Mouse (Mus musculus) limb, embryonic 13.5 days (tissue): ENCODE results near the gene Chit1. TPM values are rescaled to one million over a fixed set of nuclear protein-coding genes. Genes with fewer than 3 reads are reported as not detected.

Experiments
- ATAC-seq: fragments of 200-750 bp; cut with Nextera tagmentation; 2 replicates; pipeline ENCODE4 v1.8.0; 2017; ENCODE audit warnings: low read depth, moderate number of reproducible peaks, moderate TSS enrichment; ENCODE audit not compliant: low FRiP score
- H3K27ac ChIP-seq: fragments of 300-500 bp; sonication (generic); 2 replicates; pipeline ENCODE4 v1.5.1; 2015; ENCODE audit warnings: inconsistent platforms, mild to moderate bottlenecking, moderate library complexity
- H3K27me3 ChIP-seq: fragments of 300-500 bp; sonication (generic); 2 replicates; pipeline ENCODE4 v1.6.1; 2015; ENCODE audit warnings: mild to moderate bottlenecking, inconsistent platforms
- H3K36me3 ChIP-seq: fragments of 300-500 bp; sonication (generic); 2 replicates; pipeline ENCODE4 v1.6.1; 2015; ENCODE audit warnings: inconsistent platforms, mild to moderate bottlenecking, moderate library complexity
- H3K4me1 ChIP-seq: fragments of 300-500 bp; sonication (generic); 2 replicates; pipeline ENCODE4 v1.6.1; 2015; ENCODE audit warnings: inconsistent platforms
- H3K4me2 ChIP-seq: fragments of 300-500 bp; sonication (generic); replicated peaks from 2 replicates; pipeline ENCODE4 v1.6.1; 2015; ENCODE audit warnings: inconsistent platforms, mild to moderate bottlenecking, moderate library complexity
- H3K4me3 ChIP-seq: fragments of 300-500 bp; sonication (generic); 2 replicates; pipeline ENCODE4 v1.5.1; 2015; ENCODE audit warnings: moderate library complexity, mild to moderate bottlenecking, inconsistent platforms
- H3K9ac ChIP-seq: fragments of 300-500 bp; sonication (generic); 2 replicates; pipeline ENCODE4 v1.6.1; 2015; ENCODE audit warnings: mild to moderate bottlenecking, inconsistent platforms
- H3K9me3 ChIP-seq: fragments of 300-500 bp; sonication (generic); 2 replicates; pipeline ENCODE4 v1.6.1; 2016; ENCODE audit warnings: inconsistent platforms
- WGBS: fragments of 180-500 bp; shearing (Covaris S2); methylation state at CpG from one replicate; pipeline ENCODE4 v1.1.7; 2015; 5-methylcytosine and 5-hydroxymethylcytosine counted together
- polyA plus RNA-seq: library from polyadenylated mRNA; unstranded; fragments of >200 nt; fragmentation: Nextera tagmentation; extraction: Ambion mirVana; gene quantifications from 2 replicates; pipeline ENCODE4 v1.2.1, GENCODE M21; 2015

Chit1 gene
- polyA plus RNA-seq, 1 experiment from 2014 or later: 0.17 TPM

DNA sequence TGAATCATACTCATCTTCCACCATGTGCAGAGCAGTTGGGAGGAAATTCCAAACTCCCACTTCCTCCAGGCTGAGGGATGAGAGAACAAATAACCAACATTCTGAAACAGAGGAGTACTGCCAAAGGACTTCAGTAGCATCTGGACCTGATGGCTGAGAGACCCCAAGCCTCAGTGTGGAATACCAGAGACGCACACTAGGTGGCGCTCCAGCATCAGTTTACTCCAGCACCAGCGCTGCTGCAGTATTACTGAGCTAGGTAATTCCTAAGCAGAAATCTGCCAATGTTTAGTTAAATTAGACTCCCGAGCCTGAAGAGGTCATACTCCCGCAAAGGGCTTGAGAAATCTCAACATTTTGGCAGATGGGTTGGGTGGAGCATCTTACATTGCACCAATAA lies 9.1 kb downstream of the Chit1 start:
- H3K4me2 ChIP-seq: no peak overlapping the region
- H3K9me3 ChIP-seq: no peaks in the 10 kb centered on the region
- no peaks in the 10 kb centered on the region for H3K36me3 ChIP-seq
- no peaks in the 10 kb centered on the region for H3K4me1 ChIP-seq
- no peak overlapping the region for H3K27ac ChIP-seq
- no peak overlapping the region for H3K9ac ChIP-seq
- no peak overlapping the region for H3K4me3 ChIP-seq
- 6% methylated on average over 5 of the region's 5 CpGs for WGBS
- H3K27me3 ChIP-seq: no peaks in the 10 kb centered on the region
- peak; percentile 80; the same call in 1 of the 2 replicates for ATAC-seq

DNA sequence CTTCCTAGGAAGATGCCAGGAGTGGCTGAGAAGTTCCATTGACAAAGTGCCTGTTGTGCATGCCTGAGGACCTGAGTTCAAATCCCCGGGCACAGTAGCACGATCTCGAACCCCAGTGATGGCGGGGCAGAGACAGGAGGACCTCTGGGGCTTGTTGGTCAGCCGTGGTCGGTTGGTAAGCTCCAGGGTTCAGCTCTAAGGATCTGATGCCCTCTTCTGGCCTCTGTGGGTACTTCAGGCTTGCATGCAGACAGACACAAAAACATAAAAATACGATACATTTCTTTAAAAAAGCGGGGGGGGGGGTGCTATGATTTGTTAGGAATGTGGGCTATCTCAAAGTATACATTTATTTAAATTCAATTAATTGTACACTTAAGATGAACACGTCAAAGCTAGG lies 11.2 kb downstream of the Chit1 start:
- Histone ChIP-seq H3K4me1 (no peaks in the 10 kb centered on the region), H3K9ac (no peak overlapping the region), H3K27ac (no peak overlapping the region), H3K9me3 (no peaks in the 10 kb centered on the region), H3K27me3 (no peaks in the 10 kb centered on the region), H3K4me2 (no peak overlapping the region), H3K36me3 (no peaks in the 10 kb centered on the region), H3K4me3 (no peak overlapping the region)
- ATAC-seq: no peak
- WGBS: 57% methylated on average over 9 of the region's 9 CpGs

DNA sequence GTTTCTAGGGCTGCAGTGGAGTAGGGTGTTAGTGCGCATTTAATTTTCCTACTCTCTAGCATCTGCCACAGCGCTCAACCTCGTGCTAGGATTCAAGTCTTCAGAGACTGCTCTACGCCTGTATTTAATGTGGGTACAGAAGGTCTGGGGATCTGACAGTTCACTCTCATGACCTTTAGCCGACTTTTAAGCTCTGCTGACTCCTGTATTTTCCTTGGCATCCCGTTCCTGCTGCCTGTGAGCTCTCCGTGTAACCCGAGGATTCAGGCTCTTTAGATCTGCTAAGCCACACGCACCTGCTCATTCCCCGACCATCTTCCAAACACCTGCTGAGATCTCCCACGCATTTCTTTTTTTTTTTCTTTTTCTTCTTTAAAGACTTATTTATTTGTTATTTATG lies 22.3 kb downstream of the Chit1 start:
- ATAC-seq: no peak
- 53% methylated on average over 11 of the region's 11 CpGs for WGBS

DNA sequence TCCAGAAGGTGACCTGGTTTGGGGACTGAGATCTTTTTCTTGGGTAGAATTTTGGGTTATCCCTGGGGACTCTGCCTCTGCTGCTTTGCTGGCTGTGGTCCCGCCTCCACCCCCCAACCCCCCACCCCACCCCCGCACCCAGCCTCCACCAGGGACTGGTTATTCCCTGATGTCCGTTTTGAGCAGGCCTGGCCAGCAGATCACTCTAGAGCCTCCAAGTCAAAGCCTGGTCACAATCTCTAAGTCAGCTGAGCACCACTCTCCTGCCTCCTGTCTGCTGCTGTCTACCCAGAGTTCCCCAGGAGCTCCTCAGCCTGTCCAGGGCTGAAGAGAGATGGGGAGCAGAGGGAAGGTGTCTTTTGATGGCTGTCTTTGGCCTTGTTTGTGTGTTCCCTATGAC lies 25.3 kb downstream of the Chit1 start:
- Histone ChIP-seq H3K27ac (no peak overlapping the region), H3K9me3 (no peaks in the 10 kb centered on the region), H3K36me3 (no peaks in the 10 kb centered on the region), H3K4me3 (no peak overlapping the region), H3K4me1 (no peaks in the 10 kb centered on the region), H3K9ac (no peak overlapping the region), H3K4me2 (no peak overlapping the region), H3K27me3 (no peaks in the 10 kb centered on the region)
- WGBS: 63% methylated on average over 3 of the region's 3 CpGs
- no peak for ATAC-seq

More for the DNA sequence above, 22.3 kb downstream of the Chit1 start:
- Histone ChIP-seq H3K9ac (no peak overlapping the region), H3K4me2 (no peak overlapping the region), H3K27ac (no peak overlapping the region), H3K27me3 (no peaks in the 10 kb centered on the region), H3K9me3 (0 out of 2 replicates have a peak, but pooled peaks cover 8% of the 10 kb centered on the region), H3K4me3 (no peak overlapping the region), H3K4me1 (no peaks in the 10 kb centered on the region), H3K36me3 (no peaks in the 10 kb centered on the region)

DNA sequence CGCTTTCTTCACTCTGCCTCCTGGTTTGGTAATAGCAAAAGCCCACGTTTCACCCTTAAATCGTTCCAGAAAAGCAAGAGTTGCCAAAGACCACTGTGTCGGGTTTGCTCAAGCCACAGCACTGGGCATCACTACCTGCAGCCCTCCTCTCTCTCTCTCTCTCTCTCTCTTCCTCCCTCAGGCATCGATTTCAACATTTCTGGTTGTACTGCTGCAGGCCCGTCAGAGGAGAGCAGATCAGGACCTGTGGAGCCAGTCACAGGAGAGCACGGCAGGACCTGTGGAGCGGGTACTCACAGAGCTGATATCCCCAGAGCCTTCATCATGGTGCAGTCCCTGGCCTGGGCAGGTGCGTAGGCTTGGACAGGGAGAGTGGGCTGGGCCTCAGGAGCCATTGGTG lies 27.4 kb downstream of the Chit1 start:
- ATAC-seq: no peak
- Histone ChIP-seq H3K4me2 (no peak overlapping the region), H3K4me1 (no peaks in the 10 kb centered on the region), H3K9me3 (no peaks in the 10 kb centered on the region), H3K9ac (no peak overlapping the region), H3K36me3 (no peaks in the 10 kb centered on the region), H3K4me3 (no peak overlapping the region), H3K27ac (no peak overlapping the region), H3K27me3 (no peaks in the 10 kb centered on the region)
- 80% methylated on average over 9 of the region's 9 CpGs for WGBS

DNA sequence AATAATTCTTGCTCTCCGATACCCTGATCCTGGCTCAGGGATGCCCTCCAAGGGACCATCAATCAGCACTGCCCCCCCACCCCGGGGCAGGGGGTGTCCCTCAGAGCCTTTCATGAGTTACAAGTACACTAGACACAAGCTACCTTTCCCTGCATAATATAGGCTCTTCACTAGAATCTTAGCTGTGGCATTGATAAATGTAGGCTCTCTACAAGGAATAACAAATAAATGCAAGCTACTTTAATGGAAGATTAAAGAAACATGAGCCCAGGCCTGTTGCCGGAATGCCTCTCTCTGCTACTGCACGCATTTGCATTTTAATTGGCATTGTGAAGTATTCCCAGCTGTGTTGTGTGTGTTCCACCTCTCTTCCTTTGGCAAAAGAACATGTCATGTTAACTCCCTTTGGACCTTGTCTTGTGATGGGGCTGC lies 31.3 kb downstream of the Chit1 start:
- Histone ChIP-seq H3K9me3 (no peaks in the 10 kb centered on the region), H3K27ac (no peak overlapping the region), H3K36me3 (no peaks in the 10 kb centered on the region), H3K4me3 (no peak overlapping the region), H3K4me2 (no peak overlapping the region), H3K27me3 (no peaks in the 10 kb centered on the region), H3K4me1 (0 out of 2 replicates have a peak, but pooled peaks cover 4% of the 10 kb centered on the region), H3K9ac (no peak overlapping the region)
- 52% methylated on average over 4 of the region's 4 CpGs for WGBS
- no peak for ATAC-seq

DNA sequence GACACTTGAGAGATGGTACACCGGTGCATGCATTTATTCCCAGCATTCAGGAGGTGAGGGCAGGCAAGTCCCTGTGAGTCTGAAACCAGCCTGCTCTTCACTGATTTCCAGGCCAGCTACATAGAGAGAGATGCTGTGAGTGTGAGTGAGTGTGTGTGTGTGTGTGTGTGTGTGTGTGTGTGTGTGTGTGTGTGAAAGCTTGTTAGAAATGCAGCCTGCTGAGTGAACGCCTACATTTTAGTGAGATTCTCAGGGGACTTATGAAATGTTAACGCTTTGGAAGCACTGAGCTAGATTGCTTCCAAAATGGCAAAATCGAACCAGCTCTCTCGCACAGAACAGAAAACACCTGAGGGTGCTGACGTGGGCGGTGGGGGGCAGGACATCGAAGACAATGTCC lies 35.0 kb downstream of the Chit1 start:
- no peak for ATAC-seq
- Histone ChIP-seq H3K4me3 (no peak overlapping the region), H3K4me1 (0 out of 2 replicates have a peak, but pooled peaks cover 4% of the 10 kb centered on the region), H3K4me2 (no peak overlapping the region), H3K27ac (no peak overlapping the region; the same call in 1 of the 2 replicates), H3K9me3 (no peaks in the 10 kb centered on the region), H3K9ac (no peak overlapping the region), H3K27me3 (0 out of 2 replicates have a peak, but pooled peaks cover 3% of the 10 kb centered on the region), H3K36me3 (no peaks in the 10 kb centered on the region)
- 70% methylated on average over 8 of the region's 8 CpGs for WGBS

DNA sequence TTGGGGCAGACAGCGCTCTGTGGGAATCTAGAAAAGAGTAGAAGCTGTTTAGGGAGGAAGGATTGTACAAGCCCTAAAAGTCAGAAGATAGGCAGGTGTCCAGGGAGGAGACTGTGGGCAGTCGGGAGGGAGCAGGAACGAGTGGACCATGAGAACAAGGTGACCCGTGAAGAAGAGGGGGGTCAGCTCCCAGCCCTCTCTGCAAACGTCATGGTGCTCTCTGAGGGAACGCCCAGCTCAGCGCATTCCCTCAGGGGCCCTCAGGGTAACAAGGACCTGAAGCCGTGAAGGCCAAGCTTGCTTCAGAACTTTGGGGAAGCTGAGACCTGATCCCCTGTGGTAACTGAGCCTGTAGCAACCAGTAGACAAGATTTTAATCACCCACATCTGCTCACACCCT lies 39.0 kb downstream of the Chit1 start:
- Histone ChIP-seq H3K4me1 (0 out of 2 replicates have a peak, but pooled peaks cover 4% of the 10 kb centered on the region), H3K27me3 (0 out of 2 replicates have a peak, but pooled peaks cover 3% of the 10 kb centered on the region), H3K9me3 (peaks cover 4% of the 10 kb centered on the region; the same call in 1 of the 2 replicates), H3K4me2 (no peak overlapping the region), H3K4me3 (no peak overlapping the region), H3K27ac (no peak overlapping the region), H3K9ac (no peak overlapping the region), H3K36me3 (no peaks in the 10 kb centered on the region)
- ATAC-seq: no peak
- 48% methylated on average over 8 of the region's 8 CpGs for WGBS

DNA sequence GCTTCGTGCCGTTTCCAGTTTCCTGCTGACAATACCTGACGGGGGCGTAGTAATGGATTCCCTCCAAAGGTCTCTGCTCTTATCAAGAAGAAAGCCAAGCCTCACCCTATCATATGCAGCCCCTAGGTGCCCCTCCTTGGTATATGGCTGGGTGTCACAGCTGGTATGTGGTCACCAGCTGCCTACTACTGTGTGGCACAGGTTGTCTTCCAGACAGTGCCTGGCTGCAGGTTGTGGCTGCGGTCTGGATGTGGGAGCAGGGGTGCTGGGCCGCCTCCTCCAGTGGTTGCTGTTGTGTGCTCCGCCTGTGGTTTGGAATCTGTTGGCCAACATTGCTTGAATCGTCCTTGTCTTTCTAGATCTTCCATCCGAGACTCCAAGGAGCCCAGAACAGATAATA lies 39.7 kb downstream of the Chit1 start:
- WGBS: 92% methylated on average over 9 of the region's 9 CpGs
- no peak for ATAC-seq
- Histone ChIP-seq H3K9ac (no peak overlapping the region), H3K4me3 (no peak overlapping the region), H3K4me1 (0 out of 2 replicates have a peak, but pooled peaks cover 3% of the 10 kb centered on the region), H3K27me3 (0 out of 2 replicates have a peak, but pooled peaks cover 3% of the 10 kb centered on the region), H3K27ac (no peak overlapping the region), H3K36me3 (no peaks in the 10 kb centered on the region), H3K4me2 (no peak overlapping the region), H3K9me3 (peaks cover 6% of the 10 kb centered on the region; the same call in 1 of the 2 replicates)

DNA sequence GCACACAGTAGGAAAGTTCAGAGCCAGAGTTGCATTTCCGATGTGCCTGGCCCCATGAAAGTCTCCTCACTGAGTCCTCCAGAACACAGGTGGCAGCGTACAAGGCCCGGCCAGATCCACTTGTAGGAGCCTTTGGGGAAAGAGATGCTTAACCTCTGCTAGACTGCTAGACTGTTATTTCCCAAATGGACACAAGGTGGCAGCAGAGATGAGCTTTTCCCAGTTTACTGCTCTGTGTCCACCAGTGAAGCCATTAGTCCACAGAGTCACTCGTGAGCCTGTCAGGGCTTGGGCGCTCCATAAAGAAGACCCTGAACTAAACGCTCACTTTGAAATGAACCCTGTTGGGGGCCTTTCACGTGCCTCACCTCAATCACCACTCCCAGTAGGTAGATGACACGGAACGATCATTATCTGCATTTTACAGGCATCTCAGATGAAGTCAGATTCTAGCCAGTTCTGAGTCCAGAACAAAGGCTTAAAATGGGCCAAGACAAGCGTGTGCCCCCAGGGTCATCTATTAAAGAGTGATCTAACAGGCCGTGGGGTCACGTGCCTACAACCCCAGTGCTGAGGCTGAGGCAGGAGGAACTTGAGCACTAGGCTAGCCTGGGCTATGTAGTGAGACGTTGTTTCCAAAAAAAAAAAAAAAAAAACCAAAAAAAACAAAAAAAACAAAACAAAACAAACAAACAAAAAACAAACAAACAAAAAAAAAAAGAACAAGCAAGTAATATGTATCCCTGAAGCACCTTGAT lies 40.8 kb downstream of the Chit1 start:
- Histone ChIP-seq H3K27ac (no peak overlapping the region), H3K4me3 (no peak overlapping the region), H3K9me3 (peaks cover 6% of the 10 kb centered on the region; the same call in 1 of the 2 replicates), H3K36me3 (no peaks in the 10 kb centered on the region), H3K4me2 (no peak overlapping the region), H3K27me3 (0 out of 2 replicates have a peak, but pooled peaks cover 3% of the 10 kb centered on the region), H3K9ac (no peak overlapping the region), H3K4me1 (no peaks in the 10 kb centered on the region)
- 33% methylated on average over 13 of the region's 13 CpGs for WGBS
- ATAC-seq: peak; percentile 83; the same call in 1 of the 2 replicates

DNA sequence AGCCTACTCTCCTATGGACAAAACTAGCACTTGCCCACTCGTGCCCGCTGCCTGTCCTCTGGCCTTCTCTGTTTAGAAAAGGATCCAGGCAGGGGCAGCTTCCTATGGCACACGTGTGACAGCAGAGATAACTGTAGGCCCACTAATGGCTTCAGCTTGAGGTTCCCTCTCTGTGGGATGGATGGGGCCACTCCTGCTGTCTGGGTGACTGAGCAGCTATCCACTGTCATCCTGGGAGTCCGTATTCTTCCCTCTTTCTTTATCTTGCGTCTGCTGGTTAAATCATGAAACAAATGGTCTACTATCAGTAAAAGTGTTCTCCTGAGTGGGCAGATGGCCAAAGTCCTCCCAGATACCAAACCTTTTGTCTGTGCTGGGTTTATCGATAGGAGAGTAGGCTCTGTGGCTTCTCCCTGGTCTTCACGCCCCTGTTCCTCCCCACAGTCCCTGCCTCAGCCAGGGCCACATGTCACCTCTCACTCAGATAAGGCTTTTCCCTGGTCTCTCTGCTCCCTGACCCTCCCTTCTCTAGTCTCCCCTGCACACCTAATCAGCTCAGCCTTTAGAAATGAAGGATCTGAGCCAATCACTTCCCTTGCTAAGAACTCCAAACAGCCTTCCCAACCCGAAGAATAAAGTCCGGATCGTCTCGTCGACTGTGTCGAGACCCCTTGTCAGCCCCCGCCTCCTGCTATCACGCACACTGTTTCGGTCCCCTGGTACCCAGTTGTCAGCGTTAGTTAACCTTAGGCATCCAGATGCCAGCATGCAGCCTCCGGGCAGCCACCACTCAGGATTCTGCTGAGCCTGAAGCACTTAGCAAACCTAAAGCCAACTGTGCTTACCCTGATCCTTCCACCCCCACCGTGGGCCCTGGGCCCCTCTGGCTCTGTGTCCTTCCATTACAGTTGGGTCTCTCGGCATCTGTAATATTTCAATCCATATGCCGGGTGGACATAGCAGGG lies 41.9 kb downstream of the Chit1 start:
- WGBS: 77% methylated on average over 21 of the region's 21 CpGs

DNA sequence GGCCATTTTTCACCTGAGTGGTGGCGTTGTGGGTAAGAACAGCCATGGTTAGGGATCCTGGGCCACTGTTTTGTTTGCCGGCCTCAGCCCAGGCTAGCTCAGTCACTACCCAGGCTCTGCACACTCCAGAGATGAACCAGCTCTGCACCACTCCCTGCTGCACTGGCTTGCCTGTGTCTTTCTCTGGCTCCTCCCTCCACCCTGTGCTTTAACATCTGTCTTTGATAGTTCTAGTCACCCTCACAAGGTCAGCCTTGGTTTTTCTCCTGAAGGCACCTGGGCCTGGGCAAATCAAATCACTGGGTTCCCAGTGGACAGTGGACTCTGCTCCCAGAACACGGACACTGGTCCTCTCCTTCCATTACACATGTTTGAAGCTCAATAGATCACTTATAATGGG lies 43.1 kb downstream of the Chit1 start:
- Histone ChIP-seq H3K9me3 (peaks cover 6% of the 10 kb centered on the region; the same call in 1 of the 2 replicates), H3K27me3 (0 out of 2 replicates have a peak, but pooled peaks cover 3% of the 10 kb centered on the region), H3K4me1 (no peaks in the 10 kb centered on the region), H3K9ac (no peak overlapping the region), H3K27ac (no peak overlapping the region), H3K4me2 (no peak overlapping the region), H3K36me3 (no peaks in the 10 kb centered on the region), H3K4me3 (no peak overlapping the region)
- 88% methylated on average over 3 of the region's 3 CpGs for WGBS
- no peak for ATAC-seq

More for the DNA sequence above, 41.9 kb downstream of the Chit1 start:
- Histone ChIP-seq H3K27me3 (0 out of 2 replicates have a peak, but pooled peaks cover 3% of the 10 kb centered on the region), H3K9ac (no peak overlapping the region), H3K36me3 (no peaks in the 10 kb centered on the region), H3K4me2 (no peak overlapping the region), H3K4me1 (no peaks in the 10 kb centered on the region), H3K4me3 (no peak overlapping the region), H3K27ac (no peak overlapping the region), H3K9me3 (peaks cover 6% of the 10 kb centered on the region; the same call in 1 of the 2 replicates)
- no peak for ATAC-seq
